Mouse (Mus musculus) ovary, adult 18-20 months (tissue): ENCODE measurements around the gene Olfr1065.
"Not testable (repeated sequence)": the region's sequence is repeated elsewhere in the genome, so short reads cannot be mapped to it uniquely, and the experiment has no call there.

ENCODE experiments used
- DNase-seq: peaks from one replicate; pipeline ENCODE4 v3.0.0; 2022; ENCODE audit warnings: low spot score, mixed read lengths

Gene Olfr1065

GRCm38 (mm10) chr2:86450491-86450890, at the start of gene Olfr1065:
Olfr1065 (minus strand) TSS chr2:86450591.
- DNase-seq, result not testable (repeated sequence)

- DNase-seq, result no peak
Measured at GRCm38 (mm10) chr2:86487286-86487685, 36.9 kb upstream of the Olfr1065 start, which contains the start of gene Olfr228. Olfr228 (minus strand) TSS chr2:86487386.

- peak; percentile 2 for DNase-seq
Measured at GRCm38 (mm10) chr2:86464442-86465109, 14.2 kb upstream of the Olfr1065 start.

GRCm38 (mm10) chr2:86460434-86460833, 10.0 kb upstream of the Olfr1065 start:
- no peak for DNase-seq

- no peak for DNase-seq
Measured at GRCm38 (mm10) chr2:86456169-86456568, 5.8 kb upstream of the Olfr1065 start, which contains the start of gene Olfr1066. Olfr1066 (minus strand) TSS chr2:86456269.

- DNase-seq, result not testable (repeated sequence)
Measured at GRCm38 (mm10) chr2:86442101-86442500, 8.3 kb downstream of the Olfr1065 start.

GRCm38 (mm10) chr2:86428511-86428910, 21.9 kb downstream of the Olfr1065 start:
- DNase-seq, result not testable (repeated sequence)

- DNase-seq, result not testable (repeated sequence)
Measured at GRCm38 (mm10) chr2:86426649-86427048, 23.7 kb downstream of the Olfr1065 start, which contains the start of gene Olfr1062. Olfr1062 (minus strand) TSS chr2:86426749.

GRCm38 (mm10) chr2:86413950-86414349, 36.4 kb downstream of the Olfr1065 start, which contains the start of gene Olfr1061:
Olfr1061 (minus strand) TSS chr2:86414050.
- DNase-seq, result no peak

GRCm38 (mm10) chr2:86395114-86395513, 55.3 kb downstream of the Olfr1065 start:
- no peak for DNase-seq
